Mouse (Mus musculus) retina, adult 2 months (tissue): ENCODE measurements at regions not wholly inside any gene's neighbourhood (a gene's known extent, or its start where the extent isn't known, plus 50 kb on each side); places are given as distances from the start of the nearest gene placed in this dataset.

ENCODE experiments used
- DNase-seq: peaks from one replicate; pipeline ENCODE4 v3.0.0-alpha.2; 2012; ENCODE audit warnings: low read depth, low spot score

GRCm38 (mm10) chr11:45787408-45787807 is 64.4 kb upstream of the Clint1 start:
- no peak for DNase-seq

- DNase-seq: no peak
These were observed 62.0 kb upstream of the Clint1 start for GRCm38 (mm10) chr11:45789886-45790285.

GRCm38 (mm10) chr11:45790504-45790903 is 61.3 kb upstream of the Clint1 start:
- DNase-seq: no peak

- no peak for DNase-seq
These were observed 60.2 kb upstream of the Clint1 start for GRCm38 (mm10) chr11:45791696-45792095.

GRCm38 (mm10) chr11:45794361-45794981 is 57.4 kb upstream of the Clint1 start:
- no peak for DNase-seq

GRCm38 (mm10) chr11:45795322-45795721 is 56.5 kb upstream of the Clint1 start:
- no peak for DNase-seq

- no peak for DNase-seq
These were observed 56.1 kb upstream of the Clint1 start for GRCm38 (mm10) chr11:45795731-45796130.

GRCm38 (mm10) chr11:45799732-45800386 is 52.0 kb upstream of the Clint1 start:
- DNase-seq: no peak
